In genomic region chr11:102068969-102069368, GRCm38 (mm10) we compare ENCODE assay signal across 12 mouse cellular contexts. TPM values are rescaled to one million over a fixed set of nuclear protein-coding genes. Genes with fewer than 3 reads are reported as not detected.
A peak's percentile ranks its signal among the peaks of the same experiment; 100 is the strongest.
DNase-seq lines count a peak whose midpoint lies in the region; ATAC-seq lines count a peak whose summit lies in the region.
"Had no signal": no experiment of that assay in that cellular context is flagged by ENCODE, and none has a peak within 500 bp of the region (broad histone marks: within the 10 kb centered on the region; RNA-seq: fewer than 3 reads in every experiment).

No protein-coding gene starts in this region.

- H3K4me3 ChIP-seq in embryonic facial prominence, embryonic 11.5 days (ENCODE audit: low read depth, low read length), result no peak overlapping the region
- H3K4me3 ChIP-seq in embryonic facial prominence, embryonic 10.5 days, result no peak overlapping the region
- no peak overlapping the region for H3K4me3 ChIP-seq in liver, embryonic 13.5 days (replicated peaks)
- no peak overlapping the region for H3K4me3 ChIP-seq in liver, embryonic 12.5 days
- H3K4me3 ChIP-seq: kidney, embryonic 15.5 days had no signal

- H3K9ac ChIP-seq in embryonic facial prominence, embryonic 11.5 days (replicated peaks; ENCODE audit: low read length), result no peak overlapping the region
- no peak overlapping the region for H3K9ac ChIP-seq in liver, embryonic 13.5 days
- no peak overlapping the region for H3K9ac ChIP-seq in liver, embryonic 12.5 days
- H3K9ac ChIP-seq: kidney, embryonic 15.5 days had no signal

- no peak overlapping the region for H3K4me2 ChIP-seq in embryonic facial prominence, embryonic 11.5 days (ENCODE audit: low read depth, low read length)
- no peak overlapping the region for H3K4me2 ChIP-seq in liver, embryonic 13.5 days
- H3K4me2 ChIP-seq in liver, embryonic 12.5 days, result no peak overlapping the region
- H3K4me2 ChIP-seq: kidney, embryonic 15.5 days had no signal

- 30% methylated on average over 2 of the region's 2 CpGs for WGBS in embryonic facial prominence, embryonic 11.5 days
- WGBS in embryonic facial prominence, embryonic 10.5 days, result 34% methylated on average over 2 of the region's 2 CpGs
- WGBS in liver, embryonic 13.5 days (ENCODE audit: insufficient replicate concordance), result 27% methylated on average over 2 of the region's 2 CpGs
- 24% methylated on average over 2 of the region's 2 CpGs for WGBS in liver, embryonic 12.5 days (ENCODE audit: insufficient replicate concordance)

- DNase-seq in embryonic facial prominence, embryonic 11.5 days (ENCODE audit: low spot score), result peak; percentile 22
- DNase-seq in embryonic facial prominence, embryonic 10.5 days (ENCODE audit: low spot score), result no peak
- DNase-seq in liver, embryonic 13.5 days, result no peak
- peak; percentile 65 for DNase-seq in R1 (ENCODE audit: low read depth, low spot score)
- DNase-seq in naive thymus-derived CD4-positive, alpha-beta T cell, adult 2 months (ENCODE audit: low read depth), result peak; percentile 14
- DNase-seq in T-cell, adult 2 months (ENCODE audit: low spot score), result no peak
- DNase-seq in urinary bladder, postnatal 10 days (ENCODE audit: low spot score), result no peak
- DNase-seq: cerebellum, postnatal 36 days; heart, postnatal 10 days; lung, postnatal 14 days had no signal

- no peaks in the 10 kb centered on the region for H3K27me3 ChIP-seq in embryonic facial prominence, embryonic 11.5 days (ENCODE audit: control insufficient read depth, insufficient read depth, low read length)
- peaks cover 29% of the 10 kb centered on the region for H3K27me3 ChIP-seq in embryonic facial prominence, embryonic 10.5 days (replicated peaks; ENCODE audit: low read depth, poor library complexity, severe bottlenecking)
- H3K27me3 ChIP-seq in liver, embryonic 13.5 days, result peaks cover 13% of the 10 kb centered on the region
- H3K27me3 ChIP-seq in liver, embryonic 12.5 days (replicated peaks), result peaks cover 25% of the 10 kb centered on the region

- peaks cover 3% of the 10 kb centered on the region; the same call in 1 of the 2 replicates for H3K4me1 ChIP-seq in embryonic facial prominence, embryonic 11.5 days (ENCODE audit: control insufficient read depth, insufficient read depth, low read length)
- H3K4me1 ChIP-seq in embryonic facial prominence, embryonic 10.5 days, result peaks cover 28% of the 10 kb centered on the region
- H3K4me1 ChIP-seq in liver, embryonic 13.5 days (replicated peaks), result peaks cover 6% of the 10 kb centered on the region; the same call in 1 of the 2 replicates
- H3K4me1 ChIP-seq in liver, embryonic 12.5 days, result peaks cover 16% of the 10 kb centered on the region; the same call in 1 of the 2 replicates

- no peak for ATAC-seq in embryonic facial prominence, embryonic 11.5 days (replicated peaks; ENCODE audit: insufficient number of reproducible peaks, low FRiP score, low TSS enrichment, low read depth)
- peak; percentile 53; the same call in 1 of the 2 replicates for ATAC-seq in liver, embryonic 13.5 days (ENCODE audit: low read depth)
- ATAC-seq in liver, embryonic 12.5 days, result no peak

- H3K27ac ChIP-seq in embryonic facial prominence, embryonic 11.5 days (replicated peaks; ENCODE audit: low read depth, low read length), result no peak overlapping the region
- H3K27ac ChIP-seq in embryonic facial prominence, embryonic 10.5 days (replicated peaks), result no peak overlapping the region
- H3K27ac ChIP-seq in liver, embryonic 13.5 days, result no peak overlapping the region
- no peak overlapping the region for H3K27ac ChIP-seq in liver, embryonic 12.5 days
- H3K27ac ChIP-seq: kidney, embryonic 15.5 days had no signal

- H3K36me3 ChIP-seq in embryonic facial prominence, embryonic 11.5 days (replicated peaks; ENCODE audit: control insufficient read depth, insufficient read depth, low read depth, low read length), result no peaks in the 10 kb centered on the region
- peaks cover 6% of the 10 kb centered on the region for H3K36me3 ChIP-seq in embryonic facial prominence, embryonic 10.5 days (replicated peaks)
- peaks cover 15% of the 10 kb centered on the region for H3K36me3 ChIP-seq in liver, embryonic 13.5 days
- peaks cover 14% of the 10 kb centered on the region for H3K36me3 ChIP-seq in liver, embryonic 12.5 days
- H3K36me3 ChIP-seq: kidney, embryonic 15.5 days had no signal

- no peaks in the 10 kb centered on the region for H3K9me3 ChIP-seq in embryonic facial prominence, embryonic 11.5 days (replicated peaks; ENCODE audit: control insufficient read depth, low read length)
- H3K9me3 ChIP-seq in embryonic facial prominence, embryonic 10.5 days, result no peaks in the 10 kb centered on the region
- H3K9me3 ChIP-seq in liver, embryonic 13.5 days (replicated peaks), result no peaks in the 10 kb centered on the region
- no peaks in the 10 kb centered on the region for H3K9me3 ChIP-seq in liver, embryonic 12.5 days (replicated peaks)
- H3K9me3 ChIP-seq: kidney, embryonic 15.5 days had no signal

RNA-seq across cellular contexts. Expression of gene Mpp2, which starts 19.3 kb away (rescaled TPM):
- 7.4 and 9.1 TPM in 2 replicates for polyA plus RNA-seq in embryonic facial prominence, embryonic 11.5 days (2014; fragmentation: Nextera tagmentation; extraction: Ambion mirVana)
- polyA plus RNA-seq in embryonic facial prominence, embryonic 10.5 days (2016; fragmentation: Nextera tagmentation; extraction: Ambion mirVana), result 12.5 and 12.9 TPM in 2 replicates
- 10.2 and 13.3 TPM in 2 replicates for polyA plus RNA-seq in liver, embryonic 13.5 days (2015; fragmentation: Nextera tagmentation; extraction: Ambion mirVana)
- 15.1 and 16.7 TPM in 2 replicates for polyA plus RNA-seq in liver, embryonic 12.5 days (2016; fragmentation: Nextera tagmentation; extraction: Ambion mirVana)

RNA-seq across cellular contexts. Expression of gene Cd300lg, which starts 27.7 kb away (rescaled TPM):
- polyA plus RNA-seq in embryonic facial prominence, embryonic 11.5 days (2014; fragmentation: Nextera tagmentation; extraction: Ambion mirVana), result 0.17 and 0.32 TPM in 2 replicates
- 0.28 and 0.51 TPM in 2 replicates for polyA plus RNA-seq in embryonic facial prominence, embryonic 10.5 days (2016; fragmentation: Nextera tagmentation; extraction: Ambion mirVana)
- 0.51 and 0.63 TPM in 2 replicates for polyA plus RNA-seq in liver, embryonic 13.5 days (2015; fragmentation: Nextera tagmentation; extraction: Ambion mirVana)
- 0.50 and 0.51 TPM in 2 replicates for polyA plus RNA-seq in liver, embryonic 12.5 days (2016; fragmentation: Nextera tagmentation; extraction: Ambion mirVana)

RNA-seq across cellular contexts. Expression of gene Ppy, which starts 32.1 kb away (rescaled TPM):
- polyA plus RNA-seq in embryonic facial prominence, embryonic 11.5 days (2014; fragmentation: Nextera tagmentation; extraction: Ambion mirVana), result not detected in 2 replicates
- polyA plus RNA-seq in embryonic facial prominence, embryonic 10.5 days (2016; fragmentation: Nextera tagmentation; extraction: Ambion mirVana), result not detected in 2 replicates
- not detected in 2 replicates for polyA plus RNA-seq in liver, embryonic 13.5 days (2015; fragmentation: Nextera tagmentation; extraction: Ambion mirVana)
- polyA plus RNA-seq in liver, embryonic 12.5 days (2016; fragmentation: Nextera tagmentation; extraction: Ambion mirVana), result not detected in 2 replicates
- polyA plus RNA-seq: kidney, embryonic 15.5 days had no signal

RNA-seq across cellular contexts. Expression of gene Pyy, which starts 38.7 kb away (rescaled TPM):
- not detected in 2 replicates for polyA plus RNA-seq in embryonic facial prominence, embryonic 11.5 days (2014; fragmentation: Nextera tagmentation; extraction: Ambion mirVana)
- polyA plus RNA-seq in embryonic facial prominence, embryonic 10.5 days (2016; fragmentation: Nextera tagmentation; extraction: Ambion mirVana), result 0.32 and 0.49 TPM in 2 replicates
- polyA plus RNA-seq in liver, embryonic 13.5 days (2015; fragmentation: Nextera tagmentation; extraction: Ambion mirVana), result not detected in 2 replicates
- polyA plus RNA-seq in liver, embryonic 12.5 days (2016; fragmentation: Nextera tagmentation; extraction: Ambion mirVana), result 0.32 TPM in 1 of 2 replicates, not detected in the other
- polyA plus RNA-seq: kidney, embryonic 15.5 days had no signal

RNA-seq across cellular contexts. Expression of gene Mpp3, which starts 40.7 kb away (rescaled TPM):
- 6.3 and 6.8 TPM in 2 replicates for polyA plus RNA-seq in embryonic facial prominence, embryonic 11.5 days (2014; fragmentation: Nextera tagmentation; extraction: Ambion mirVana)
- polyA plus RNA-seq in embryonic facial prominence, embryonic 10.5 days (2016; fragmentation: Nextera tagmentation; extraction: Ambion mirVana), result 8.2 and 10.3 TPM in 2 replicates
- polyA plus RNA-seq in liver, embryonic 13.5 days (2015; fragmentation: Nextera tagmentation; extraction: Ambion mirVana), result 0.24 and 0.36 TPM in 2 replicates
- polyA plus RNA-seq in liver, embryonic 12.5 days (2016; fragmentation: Nextera tagmentation; extraction: Ambion mirVana), result 0.66 and 0.85 TPM in 2 replicates

Comparison
In these comparisons a context has a peak if more than half of its experiments do, and no peak if none do; other contexts are left out.
1. DNase-seq: peak in embryonic facial prominence, embryonic 11.5 days (single experiment), R1 (single experiment) and naive thymus-derived CD4-positive, alpha-beta T cell, adult 2 months (single experiment); none in embryonic facial prominence, embryonic 10.5 days (single experiment), liver, embryonic 13.5 days (single experiment), T-cell, adult 2 months (single experiment) and urinary bladder, postnatal 10 days (single experiment).